20 mouse cellular contexts compared by ENCODE assay signal in genomic region chr7:118898063-118898462, GRCm38 (mm10). TPM values are rescaled to one million over a fixed set of nuclear protein-coding genes. Genes with fewer than 3 reads are reported as not detected.
DNase-seq lines count a peak whose midpoint lies in the region; ATAC-seq and TF ChIP-seq lines count a peak whose summit lies in the region.
"Had no signal": no experiment of that assay in that cellular context is flagged by ENCODE, and none has a peak within 500 bp of the region (broad histone marks: within the 10 kb centered on the region; RNA-seq: fewer than 3 reads in every experiment).

No protein-coding gene starts in this region.

- no peaks in the 10 kb centered on the region for H3K36me3 ChIP-seq in heart, adult 2 months (ENCODE audit: control insufficient read depth, insufficient read depth, low read length)
- no peaks in the 10 kb centered on the region for H3K36me3 ChIP-seq in liver, adult 2 months (ENCODE audit: control insufficient read depth, insufficient read depth, low read length)
- no peaks in the 10 kb centered on the region for H3K36me3 ChIP-seq in liver, embryonic 12.5 days
- no peaks in the 10 kb centered on the region for H3K36me3 ChIP-seq in CH12.LX (replicated peaks in 1 of 2; ENCODE audit: control insufficient read depth in 1 of 2, insufficient read depth in 1 of 2, low read length in 1 of 2)
- H3K36me3 ChIP-seq: embryonic facial prominence, embryonic 15.5 days; midbrain, embryonic 10.5 days had no signal

- no peak for DNase-seq in heart, adult 2 months
- no peak for DNase-seq in heart, postnatal 25 days (ENCODE audit: low spot score)
- DNase-seq in liver, adult 2 months (ENCODE audit: extremely low read depth, low read depth, low spot score) = peak; percentile 46
- DNase-seq in CH12.LX (ENCODE audit: extremely low read depth) = peak; percentile 11
- no peak for DNase-seq in adrenal gland, postnatal 10 days
- DNase-seq in cerebellum, adult 11-12 months = no peak
- DNase-seq: adrenal gland, adult 2 months; cerebellum, adult 11 months; cerebellum, postnatal 14 days; embryo, embryonic 11 days; gastrocnemius, postnatal 14 days; left cerebral cortex, postnatal 4 days; liver; lung, adult 2 months; retina, postnatal 1 day had no signal

- intact Hi-C loops in heart, adult 2 months (cut with DNase I) = no loop called here
- intact Hi-C loops in heart, postnatal 25 days (cut with DNase I) = no loop called here

- TF ChIP-seq EP300 in heart, adult 2 months (IDR thresholded peaks at IDR 0.05; ENCODE audit: insufficient read depth, low read depth, low read length) = no peak
- no peak for TF ChIP-seq EP300 in CH12.LX (IDR thresholded peaks at IDR 0.05; ENCODE audit: low read length)

- no peaks in the 10 kb centered on the region for H3K79me2 ChIP-seq in heart, adult 2 months (replicated peaks; ENCODE audit: control insufficient read depth, insufficient read depth, low read length)
- H3K79me2 ChIP-seq in liver, adult 2 months (ENCODE audit: control insufficient read depth, insufficient read depth, low read length) = no peaks in the 10 kb centered on the region
- H3K79me2 ChIP-seq in CH12.LX (replicated peaks; ENCODE audit: control insufficient read depth, extremely low read depth, insufficient read depth, poor library complexity, severe bottlenecking) = no peaks in the 10 kb centered on the region

- peak; percentile 5; the same call in 1 of the 2 replicates for TF ChIP-seq RAD21 in CH12.LX (IDR thresholded peaks at IDR 0.05; ENCODE audit: low read depth, low read length)

- no peak overlapping the region for H3K4me2 ChIP-seq in liver, embryonic 12.5 days
- H3K4me2 ChIP-seq in CH12.LX (ENCODE audit: insufficient read depth, low read depth, poor library complexity, severe bottlenecking) = no peak overlapping the region
- H3K4me2 ChIP-seq: embryonic facial prominence, embryonic 15.5 days had no signal

- dilution Hi-C loops in CH12.LX (cut with MboI; ENCODE audit: extremely low pct_ligation_motif_present, extremely low pct_unique_long_range_greater_than_20kb, low sequenced_read_pairs) = no loop called here

- no peaks in the 10 kb centered on the region for H3K27me3 ChIP-seq in heart, adult 2 months (ENCODE audit: control insufficient read depth, insufficient read depth, low read length)
- no peaks in the 10 kb centered on the region for H3K27me3 ChIP-seq in liver, adult 2 months (ENCODE audit: control insufficient read depth, insufficient read depth, low read length)
- H3K27me3 ChIP-seq in liver, embryonic 12.5 days (replicated peaks) = no peaks in the 10 kb centered on the region
- no peaks in the 10 kb centered on the region for H3K27me3 ChIP-seq in CH12.LX (replicated peaks)
- H3K27me3 ChIP-seq: embryonic facial prominence, embryonic 15.5 days had no signal

- in situ Hi-C loops in CH12.LX (cut with MboI; ENCODE audit: low pct_ligation_motif_present, low pct_unique_long_range_greater_than_20kb, low sequenced_read_pairs) = no loop called here

- no peak for ATAC-seq in liver, embryonic 12.5 days

- TF ChIP-seq POLR2A in heart, adult 2 months (IDR thresholded peaks at IDR 0.05; ENCODE audit: insufficient read depth, low read depth, low read length) = no peak
- TF ChIP-seq POLR2A in liver, adult 2 months (IDR thresholded peaks at IDR 0.05; ENCODE audit: extremely low read depth, insufficient read depth, low read length) = no peak
- TF ChIP-seq POLR2A in CH12.LX (IDR thresholded peaks at IDR 0.05; ENCODE audit: low read depth, low read length) = no peak
- no peak for TF ChIP-seq POLR2A in cortical plate, adult 2 months (IDR thresholded peaks at IDR 0.05; ENCODE audit: extremely low read depth, insufficient read depth, low read length)

- H3K27ac ChIP-seq in heart, adult 2 months = no peak overlapping the region
- no peak overlapping the region for H3K27ac ChIP-seq in liver, adult 2 months (replicated peaks; ENCODE audit: insufficient read depth, low read depth, low read length)
- H3K27ac ChIP-seq in liver, embryonic 12.5 days = no peak overlapping the region
- no peak overlapping the region for H3K27ac ChIP-seq in CH12.LX (ENCODE audit: insufficient read depth, low read depth)
- no peak overlapping the region for H3K27ac ChIP-seq in cortical plate, adult 2 months (ENCODE audit: insufficient read depth, low read length)
- H3K27ac ChIP-seq: embryonic facial prominence, embryonic 15.5 days; macrophage; midbrain, embryonic 10.5 days had no signal

- no peaks in the 10 kb centered on the region for H3K9me3 ChIP-seq in liver, embryonic 12.5 days (replicated peaks)
- H3K9me3 ChIP-seq in CH12.LX (replicated peaks; ENCODE audit: low read length) = no peaks in the 10 kb centered on the region
- H3K9me3 ChIP-seq: embryonic facial prominence, embryonic 15.5 days; midbrain, embryonic 10.5 days had no signal

- TF ChIP-seq CTCF in heart, adult 2 months (IDR thresholded peaks at IDR 0.05) = peak; percentile 34
- no peak for TF ChIP-seq CTCF in liver, adult 2 months (IDR thresholded peaks at IDR 0.05; ENCODE audit: low read depth, low read length)
- no peak; a peak in 1 of 4 replicates for TF ChIP-seq CTCF in CH12.LX (conservative IDR thresholded peaks at IDR 0.05 in 1 of 2, IDR thresholded peaks at IDR 0.05 in 1 of 2; ENCODE audit: low read depth in 2 of 2, low read length in 2 of 2)
- peak; percentile 15; the same call in 1 of the 2 replicates for TF ChIP-seq CTCF in cortical plate, adult 2 months (IDR thresholded peaks at IDR 0.05; ENCODE audit: extremely low read depth, insufficient read depth, low read length)

- H3K4me1 ChIP-seq in heart, adult 2 months (ENCODE audit: control insufficient read depth, insufficient read depth, low read length) = no peaks in the 10 kb centered on the region
- H3K4me1 ChIP-seq in liver, adult 2 months (ENCODE audit: control insufficient read depth, insufficient read depth, low read length) = no peaks in the 10 kb centered on the region
- H3K4me1 ChIP-seq in liver, embryonic 12.5 days = no peaks in the 10 kb centered on the region
- H3K4me1 ChIP-seq in CH12.LX (ENCODE audit: control insufficient read depth in 1 of 2, insufficient read depth in 2 of 2) = 0 out of 4 replicates have a peak, but pooled peaks cover 0 to 5% of the 10 kb centered on the region in 2 experiments
- no peaks in the 10 kb centered on the region for H3K4me1 ChIP-seq in cortical plate, adult 2 months (ENCODE audit: control insufficient read depth, insufficient read depth, low read length)

- no peak overlapping the region for H3K9ac ChIP-seq in heart, adult 2 months (ENCODE audit: low read depth, low read length)
- no peak overlapping the region for H3K9ac ChIP-seq in liver, adult 2 months (ENCODE audit: low read depth, low read length)
- H3K9ac ChIP-seq in liver, embryonic 12.5 days = no peak overlapping the region
- no peak overlapping the region for H3K9ac ChIP-seq in CH12.LX (ENCODE audit: insufficient read depth, low read depth)
- H3K9ac ChIP-seq: embryonic facial prominence, embryonic 15.5 days had no signal

- no peak overlapping the region for H3K4me3 ChIP-seq in heart, adult 2 months
- H3K4me3 ChIP-seq in liver, adult 2 months (ENCODE audit: insufficient read depth, low read depth, low read length) = no peak overlapping the region
- no peak overlapping the region for H3K4me3 ChIP-seq in liver, embryonic 12.5 days
- H3K4me3 ChIP-seq in CH12.LX (replicated peaks in 1 of 3; ENCODE audit: low read depth in 2 of 3, low read length in 2 of 3, poor library complexity in 1 of 3) = no peak overlapping the region
- H3K4me3 ChIP-seq in cortical plate, adult 2 months (ENCODE audit: insufficient read depth, low read length) = no peak overlapping the region
- H3K4me3 ChIP-seq: embryonic facial prominence, embryonic 15.5 days; midbrain, embryonic 10.5 days had no signal

TF ChIP-seq in CH12.LX, 34 proteins besides CTCF, POLR2A, EP300 and RAD21 (continues in another document):
- TF ChIP-seq USF1 (IDR thresholded peaks at IDR 0.05; ENCODE audit: low read depth, low read length) (no peak), NRF1 (IDR thresholded peaks at IDR 0.05; ENCODE audit: low read depth, low read length) (no peak), MYC (IDR thresholded peaks at IDR 0.05; ENCODE audit: low read depth, low read length) (no peak), JUN (IDR thresholded peaks at IDR 0.05; ENCODE audit: insufficient read depth, low read depth, low read length) (no peak), MEF2A (IDR thresholded peaks at IDR 0.05; ENCODE audit: borderline replicate concordance, low read depth, low read length) (no peak), ZNF384 (IDR thresholded peaks at IDR 0.05; ENCODE audit: low read depth, low read length) (no peak), RCOR1 (conservative IDR thresholded peaks at IDR 0.05; ENCODE audit: low read depth, low read length) (no peak), IRF4 (IDR thresholded peaks at IDR 0.05; ENCODE audit: low read depth, low read length) (no peak), ZMIZ1 (IDR thresholded peaks at IDR 0.05; ENCODE audit: low read depth, low read length) (no peak), SIN3A (IDR thresholded peaks at IDR 0.05; ENCODE audit: low read length) (no peak), ZKSCAN1 (IDR thresholded peaks at IDR 0.05; ENCODE audit: borderline replicate concordance, low read depth, low read length) (no peak), PAX5 (IDR thresholded peaks at IDR 0.05; ENCODE audit: low read length) (no peak)

RNA-seq across cellular contexts. Expression of gene Knop1, which starts 42.0 kb away (rescaled TPM):
- total RNA-seq in heart, adult 2 months (2021) = 10 to 100 TPM; 13.7 to 14.0 TPM
- 5.3 and 9.8 TPM in 2 replicates for polyA plus RNA-seq in heart, adult 2 months (2012; rRNA removed)
- 10 to 100 TPM; 14.6 to 15.3 TPM for total RNA-seq in heart, postnatal 25 days (2021)
- total RNA-seq in liver, adult 2 months (2014; rRNA removed) = 9.4 and 10.4 TPM in 2 replicates
- 6.0 and 6.5 TPM in 2 replicates for polyA plus RNA-seq in liver, adult 2 months (2012; rRNA removed)
- polyA plus RNA-seq in liver, embryonic 12.5 days (2016; fragmentation: Nextera tagmentation; extraction: Ambion mirVana) = 60.0 and 60.2 TPM in 2 replicates
- total RNA-seq in CH12.LX (2012; rRNA removed) (28.1 and 41.6 TPM in 2 replicates), CH12.LX (2014; rRNA removed) (35.0 and 37.5 TPM in 2 replicates)
- polyA plus RNA-seq in CH12.LX (2012; ENCODE audit: insufficient read length, low read depth) = 60.8 and 60.9 TPM in 2 replicates
- 12.0 TPM in 2 replicates for polyA plus RNA-seq in cortical plate, adult 2 months (2012; rRNA removed)
- total RNA-seq in adrenal gland, postnatal 10 days (2021) = 10 to 100 TPM; 50.7 to 54.5 TPM

RNA-seq across cellular contexts. Expression of gene Iqck, which starts 42.5 kb away (rescaled TPM):
- under 1 TPM; 0.29 to 0.32 TPM for total RNA-seq in heart, adult 2 months (2021)
- polyA plus RNA-seq in heart, adult 2 months (2012; rRNA removed) = 0.70 and 0.88 TPM in 2 replicates
- under 1 TPM; 0.44 to 0.64 TPM for total RNA-seq in heart, postnatal 25 days (2021)
- total RNA-seq in liver, adult 2 months (2014; rRNA removed) = 0.09 and 0.27 TPM in 2 replicates
- polyA plus RNA-seq in liver, adult 2 months (2012; rRNA removed) = 0.07 and 0.24 TPM in 2 replicates
- 0.37 and 0.68 TPM in 2 replicates for polyA plus RNA-seq in liver, embryonic 12.5 days (2016; fragmentation: Nextera tagmentation; extraction: Ambion mirVana)
- total RNA-seq in CH12.LX (2012; rRNA removed) (0.63 and 0.68 TPM in 2 replicates), CH12.LX (2014; rRNA removed) (0.45 and 0.62 TPM in 2 replicates)
- 0.39 and 0.42 TPM in 2 replicates for polyA plus RNA-seq in CH12.LX (2012; ENCODE audit: insufficient read length, low read depth)
- polyA plus RNA-seq in cortical plate, adult 2 months (2012; rRNA removed) = 6.6 and 8.0 TPM in 2 replicates
- 10 to 100 TPM in 1 of 2 experiments, 1 to 10 TPM in 1; 9.1 to 11.9 TPM for total RNA-seq in adrenal gland, postnatal 10 days (2021)

Comparison
In these comparisons a context has a peak if more than half of its experiments do, and no peak if none do; other contexts are left out.
1. DNase-seq: peak in liver, adult 2 months (single experiment) and CH12.LX (single experiment); none in heart, adult 2 months (0 of 2), heart, postnatal 25 days (single experiment), adrenal gland, postnatal 10 days (single experiment) and cerebellum, adult 11-12 months (single experiment).
2. CTCF ChIP-seq: peak in heart, adult 2 months (single experiment) and cortical plate, adult 2 months (single experiment); none in liver, adult 2 months (single experiment) and CH12.LX (0 of 2).